Mouse (Mus musculus) myocyte (in vitro differentiated cells): ENCODE measurements around the gene Ssc4d.

Source experiments
- MAX ChIP-seq: IDR thresholded peaks from one replicate; pipeline ENCODE4 v1.6.1; 2011; ENCODE audit warnings: low read depth, mild to moderate bottlenecking, control low read depth
- POLR2A ChIP-seq: IDR thresholded peaks from one replicate; pipeline ENCODE4 v1.6.1; 2011; ENCODE audit warnings: low read depth, mild to moderate bottlenecking, control low read depth, moderate library complexity; ENCODE audit not compliant: insufficient read length
- POLR2AphosphoS2 ChIP-seq: IDR thresholded peaks from one replicate; pipeline ENCODE4 v1.6.1; 2011; ENCODE audit warnings: low read depth, control low read depth; ENCODE audit not compliant: insufficient read length
- SRF ChIP-seq: IDR thresholded peaks from one replicate; pipeline ENCODE4 v1.6.1; 2011; ENCODE audit warnings: low read depth; ENCODE audit not compliant: control insufficient read depth, insufficient read length

DNA sequence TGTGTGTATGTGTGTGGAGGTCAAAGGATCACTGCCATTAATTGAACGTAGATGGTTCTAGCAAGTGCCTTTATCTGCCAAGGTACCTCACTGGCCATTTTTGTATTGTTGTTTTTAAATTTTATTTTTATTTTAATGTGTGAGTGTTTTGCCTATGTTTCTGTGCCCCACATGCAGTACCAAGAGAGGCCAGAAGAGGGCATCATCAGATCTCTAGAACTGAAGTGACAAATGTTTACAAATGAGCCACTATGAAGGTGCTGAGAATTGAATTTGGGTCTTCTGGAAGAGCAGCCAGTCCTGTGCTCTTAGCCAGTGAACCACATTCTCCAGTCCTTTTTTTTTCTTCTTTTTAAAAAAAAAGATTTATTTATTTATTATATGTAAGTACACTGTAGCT, 5.5 kb downstream of the Ssc4d start:
- no peak for TF ChIP-seq MAX
- TF ChIP-seq POLR2A = no peak
- TF ChIP-seq SRF = no peak
- TF ChIP-seq POLR2AphosphoS2 = no peak
